Mouse (Mus musculus) hematopoietic stem cell, adult 5-6 weeks (primary cell): Measurements from ENCODE around the gene Fam170b. TPM values are rescaled to one million over a fixed set of nuclear protein-coding genes. Genes with fewer than 3 reads are reported as not detected.

Source experiments
- ATAC-seq, 2 experiments: fragments of 125-278 bp in 1 of 2; replicated peaks in 1 of 2; 2 replicates each; pipeline ENCODE4 v1.8.0; 2016 to 2017; ENCODE audit warnings: inconsistent platforms in 2 of 2, mild to moderate bottlenecking in 2 of 2, moderate number of reproducible peaks in 2 of 2, low read depth in 1 of 2, moderate TSS enrichment in 1 of 2; ENCODE audit not compliant: low FRiP score in 2 of 2, poor library complexity in 2 of 2, severe bottlenecking in 2 of 2, insufficient read depth in 1 of 2, low TSS enrichment in 1 of 2
- total RNA-seq: library from RNA; stranded (forward); fragments of 172-1452, 232-1000 nt; gene quantifications from 2 replicates; pipeline ENCODE4 v1.2.3, GENCODE M21; 2017

The Fam170b gene
- total RNA-seq, 1 experiment from 2014 or later, result not detected

GRCm38 (mm10) chr14:32865331-32865730 lies 31.6 kb downstream of the Fam170b start:
- ATAC-seq, result no peak

- no peak for ATAC-seq
Observed at GRCm38 (mm10) chr14:32871963-32872362, 38.2 kb downstream of the Fam170b start.

GRCm38 (mm10) chr14:32877549-32877948 lies 43.8 kb downstream of the Fam170b start:
- ATAC-seq, result no peak

GRCm38 (mm10) chr14:32880332-32880731 lies 46.6 kb downstream of the Fam170b start:
- ATAC-seq, result no peak

DNA sequence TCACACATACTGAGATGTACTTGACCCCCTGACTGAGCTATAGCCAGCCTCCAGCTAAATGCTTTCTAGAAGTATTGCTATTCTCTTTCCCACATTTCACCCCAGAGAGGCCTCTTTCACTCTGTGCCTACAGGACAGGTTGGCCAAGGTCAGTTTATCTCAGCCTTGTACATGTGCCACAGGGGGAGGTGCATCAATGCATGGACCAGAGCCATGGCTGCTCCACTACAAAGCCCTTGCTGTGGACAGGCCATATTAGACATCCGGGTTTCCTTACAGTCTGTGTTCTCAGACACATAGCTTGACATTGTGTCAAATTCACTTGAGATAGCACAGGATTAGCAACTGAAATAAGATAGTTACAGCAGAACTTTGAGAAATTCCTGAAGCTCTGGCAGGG lies 47.9 kb downstream of the Fam170b start:
- no peak for ATAC-seq

Other genes with a start within 250 kb of the Fam170b start
- not detected in 2 replicates for gene Prrxl1, start 234.6 kb upstream of the Fam170b start, total RNA-seq
- not detected in 2 replicates for gene 3425401B19Rik, start 148.7 kb upstream of the Fam170b start, total RNA-seq
- gene Tmem273, start 48.0 kb upstream of the Fam170b start, total RNA-seq, result 15.3 and 31.4 TPM in 2 replicates
- 0.06 and 0.30 TPM in 2 replicates for gene Vstm4, start 22.8 kb downstream of the Fam170b start, total RNA-seq
- gene Lrrc18, start 157.4 kb downstream of the Fam170b start, total RNA-seq, result not detected in 2 replicates